ENCODE assay signal across 8 mouse cellular contexts in the genomic region with DNA sequence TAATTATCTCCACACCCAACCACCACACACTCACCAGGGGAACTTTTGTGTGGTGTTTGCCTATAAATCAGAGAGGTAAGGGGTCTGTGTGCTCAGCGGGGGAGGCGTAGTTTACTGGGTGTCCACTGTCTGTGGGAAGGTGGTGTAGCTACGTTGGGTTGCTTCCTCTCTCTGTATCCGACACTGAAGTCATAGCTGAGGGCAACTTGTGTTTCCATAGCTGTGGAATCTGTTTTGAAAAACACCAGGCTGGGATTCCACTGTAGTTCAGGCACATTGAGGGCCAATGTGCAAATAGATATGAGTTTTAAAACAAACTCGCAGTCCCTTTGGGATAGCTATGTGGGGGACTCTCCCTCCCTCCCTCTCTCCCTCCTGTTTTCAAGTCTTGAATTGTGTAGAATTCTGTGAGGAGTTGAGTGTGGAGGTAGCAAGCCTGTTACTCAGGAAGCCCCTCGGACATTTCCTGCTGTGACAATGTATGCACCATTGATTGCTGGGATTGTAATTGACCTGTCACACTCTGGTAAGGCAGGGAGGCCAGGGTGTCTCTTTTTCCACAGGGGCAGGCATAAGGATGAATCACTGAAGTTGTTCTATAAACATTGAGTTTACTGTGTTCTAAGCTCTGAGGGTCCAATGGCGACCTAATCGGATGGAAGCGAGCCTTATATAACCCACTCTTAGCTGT. TPM values are rescaled to one million over a fixed set of nuclear protein-coding genes. Genes with fewer than 3 reads are reported as not detected.
DNase-seq lines count a peak whose midpoint lies in the region; ATAC-seq lines count a peak whose summit lies in the region.
"Had no signal": no experiment of that assay in that cellular context is flagged by ENCODE, and none has a peak within 500 bp of the region (broad histone marks: within the 10 kb centered on the region; RNA-seq: fewer than 3 reads in every experiment).

No protein-coding gene starts in this region.

- H3K36me3 ChIP-seq in kidney, embryonic 16.5 days (ENCODE audit: insufficient read depth, low read length) = no peaks in the 10 kb centered on the region
- H3K36me3 ChIP-seq in embryonic facial prominence, embryonic 11.5 days (replicated peaks; ENCODE audit: control insufficient read depth, insufficient read depth, low read depth, low read length) = no peaks in the 10 kb centered on the region
- no peaks in the 10 kb centered on the region for H3K36me3 ChIP-seq in heart, embryonic 16.5 days (ENCODE audit: control insufficient read depth, insufficient read depth)
- no peaks in the 10 kb centered on the region for H3K36me3 ChIP-seq in midbrain, embryonic 15.5 days (replicated peaks)

- WGBS in kidney, embryonic 16.5 days = 37% methylated on average over 9 of the region's 9 CpGs
- 53% methylated on average over 9 of the region's 9 CpGs for WGBS in embryonic facial prominence, embryonic 11.5 days
- WGBS in heart, embryonic 16.5 days = 49% methylated on average over 9 of the region's 9 CpGs
- WGBS in midbrain, embryonic 15.5 days = 57% methylated on average over 9 of the region's 9 CpGs

- H3K4me3 ChIP-seq in kidney, embryonic 16.5 days (ENCODE audit: low read length) = no peak overlapping the region
- no peak overlapping the region for H3K4me3 ChIP-seq in embryonic facial prominence, embryonic 11.5 days (ENCODE audit: low read depth, low read length)
- no peak overlapping the region for H3K4me3 ChIP-seq in heart, embryonic 16.5 days (ENCODE audit: low read length)
- no peak overlapping the region for H3K4me3 ChIP-seq in midbrain, embryonic 15.5 days

- H3K4me2 ChIP-seq in kidney, embryonic 16.5 days (replicated peaks; ENCODE audit: low read depth, low read length) = no peak overlapping the region
- no peak overlapping the region for H3K4me2 ChIP-seq in embryonic facial prominence, embryonic 11.5 days (ENCODE audit: low read depth, low read length)
- no peak overlapping the region for H3K4me2 ChIP-seq in heart, embryonic 16.5 days (ENCODE audit: low read depth, low read length)
- H3K4me2 ChIP-seq in midbrain, embryonic 15.5 days = no peak overlapping the region

- H3K9me3 ChIP-seq in kidney, embryonic 16.5 days (ENCODE audit: low read length) = no peaks in the 10 kb centered on the region
- no peaks in the 10 kb centered on the region for H3K9me3 ChIP-seq in embryonic facial prominence, embryonic 11.5 days (replicated peaks; ENCODE audit: control insufficient read depth, low read length)
- no peaks in the 10 kb centered on the region for H3K9me3 ChIP-seq in heart, embryonic 16.5 days (replicated peaks; ENCODE audit: control insufficient read depth, low read length)
- no peaks in the 10 kb centered on the region for H3K9me3 ChIP-seq in midbrain, embryonic 15.5 days

- H3K27me3 ChIP-seq in kidney, embryonic 16.5 days (ENCODE audit: insufficient read depth, low read length) = no peaks in the 10 kb centered on the region
- no peaks in the 10 kb centered on the region for H3K27me3 ChIP-seq in embryonic facial prominence, embryonic 11.5 days (ENCODE audit: control insufficient read depth, insufficient read depth, low read length)
- H3K27me3 ChIP-seq in heart, embryonic 16.5 days (ENCODE audit: control insufficient read depth, insufficient read depth, low read length) = no peaks in the 10 kb centered on the region
- no peaks in the 10 kb centered on the region for H3K27me3 ChIP-seq in midbrain, embryonic 15.5 days (replicated peaks)

- H3K27ac ChIP-seq in kidney, embryonic 16.5 days (ENCODE audit: low read length) = peak overlapping the region; percentile 70
- no peak overlapping the region for H3K27ac ChIP-seq in embryonic facial prominence, embryonic 11.5 days (replicated peaks; ENCODE audit: low read depth, low read length)
- H3K27ac ChIP-seq in heart, embryonic 16.5 days (ENCODE audit: low read length) = peak overlapping the region; percentile 73
- H3K27ac ChIP-seq in midbrain, embryonic 15.5 days = 0 out of 2 replicates have a peak overlapping the region, but pooled peaks have one; percentile 15

- ATAC-seq in kidney, embryonic 16.5 days (ENCODE audit: low FRiP score, low TSS enrichment) = no peak
- no peak for ATAC-seq in embryonic facial prominence, embryonic 11.5 days (replicated peaks; ENCODE audit: insufficient number of reproducible peaks, low FRiP score, low TSS enrichment, low read depth)
- no peak for ATAC-seq in heart, embryonic 16.5 days (replicated peaks; ENCODE audit: extremely low read depth, insufficient read depth, low FRiP score)
- ATAC-seq in midbrain, embryonic 15.5 days (replicated peaks) = no peak
- ATAC-seq in erythroid progenitor cell, adult 5-6 weeks (replicated peaks; ENCODE audit: low FRiP score, poor library complexity, severe bottlenecking) = no peak

- H3K9ac ChIP-seq in kidney, embryonic 16.5 days (replicated peaks; ENCODE audit: low read length) = peak overlapping the region; percentile 17; the same call in 1 of the 2 replicates
- peak overlapping the region; percentile 14; the same call in 1 of the 2 replicates for H3K9ac ChIP-seq in embryonic facial prominence, embryonic 11.5 days (replicated peaks; ENCODE audit: low read length)
- peak overlapping the region; percentile 56 for H3K9ac ChIP-seq in heart, embryonic 16.5 days (ENCODE audit: low read length)
- H3K9ac ChIP-seq in midbrain, embryonic 15.5 days = no peak overlapping the region

- DNase-seq in kidney, postnatal 25 days = no peak
- DNase-seq in embryonic facial prominence, embryonic 11.5 days (ENCODE audit: low spot score) = no peak
- DNase-seq in adrenal gland, postnatal 36 days = no peak
- DNase-seq: left cerebral cortex, postnatal 4 days had no signal

- peaks cover 54% of the 10 kb centered on the region for H3K4me1 ChIP-seq in kidney, embryonic 16.5 days (ENCODE audit: insufficient read depth, low read length)
- peaks cover 7% of the 10 kb centered on the region; the same call in 1 of the 2 replicates for H3K4me1 ChIP-seq in embryonic facial prominence, embryonic 11.5 days (ENCODE audit: control insufficient read depth, insufficient read depth, low read length)
- H3K4me1 ChIP-seq in heart, embryonic 16.5 days (ENCODE audit: control insufficient read depth, insufficient read depth, low read length) = peaks cover 80% of the 10 kb centered on the region
- H3K4me1 ChIP-seq in midbrain, embryonic 15.5 days = peaks cover 43% of the 10 kb centered on the region

RNA-seq across cellular contexts. Expression of gene Trak1, which starts 54.2 kb away (rescaled TPM):
- polyA plus RNA-seq in kidney, embryonic 16.5 days (2015; fragmentation: Nextera tagmentation; extraction: Ambion mirVana) = 16.2 and 17.7 TPM in 2 replicates
- polyA plus RNA-seq in embryonic facial prominence, embryonic 11.5 days (2014; fragmentation: Nextera tagmentation; extraction: Ambion mirVana) = 8.8 and 10.1 TPM in 2 replicates
- polyA plus RNA-seq in heart, embryonic 16.5 days (2015; fragmentation: Nextera tagmentation; extraction: Ambion mirVana) = 42.4 and 48.9 TPM in 2 replicates
- 60.7 and 61.2 TPM in 2 replicates for polyA plus RNA-seq in midbrain, embryonic 15.5 days (2015; fragmentation: Nextera tagmentation; extraction: Ambion mirVana)
- 13.4 and 14.4 TPM in 2 replicates for total RNA-seq in erythroid progenitor cell, adult 5-6 weeks (2015; ENCODE audit: low replicate concordance)
- 5.8 and 7.2 TPM in 2 replicates for total RNA-seq in erythroid progenitor cell, adult 5-6 weeks (2017; ENCODE audit: low replicate concordance)
- 10 to 100 TPM; 68.0 to 75.3 TPM for total RNA-seq in adrenal gland, postnatal 36 days (2021)
